Mouse (Mus musculus): ENCODE results near the gene Olfr128.
"Not testable (repeated sequence)": the region's sequence is repeated elsewhere in the genome, so short reads cannot be mapped to it uniquely, and the experiment has no call there.

The Olfr128 gene

DNA sequence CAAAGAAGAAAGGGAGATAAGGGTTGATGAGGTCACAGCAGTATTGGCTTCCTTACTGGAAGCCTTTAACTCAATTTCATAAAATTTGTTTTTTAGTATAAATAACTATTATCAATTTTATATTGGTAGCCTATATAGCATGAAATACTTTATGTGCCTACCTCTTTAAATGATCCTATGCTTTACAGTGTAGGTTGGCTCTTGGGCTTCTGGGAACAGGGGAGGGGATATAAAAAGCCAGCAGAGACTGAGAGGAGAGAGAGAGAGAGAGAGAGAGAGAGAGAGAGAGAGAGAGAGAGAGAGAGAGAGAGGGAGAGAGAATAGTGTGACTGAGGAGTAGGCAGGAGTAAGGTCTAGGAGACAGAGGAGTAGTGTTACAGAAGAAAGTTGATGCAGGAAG lies at the start of gene Olfr128:
Olfr128 (plus strand) TSS at position 301 of the 400 bp plus-strand sequence.
- no peak for DNase-seq

DNA sequence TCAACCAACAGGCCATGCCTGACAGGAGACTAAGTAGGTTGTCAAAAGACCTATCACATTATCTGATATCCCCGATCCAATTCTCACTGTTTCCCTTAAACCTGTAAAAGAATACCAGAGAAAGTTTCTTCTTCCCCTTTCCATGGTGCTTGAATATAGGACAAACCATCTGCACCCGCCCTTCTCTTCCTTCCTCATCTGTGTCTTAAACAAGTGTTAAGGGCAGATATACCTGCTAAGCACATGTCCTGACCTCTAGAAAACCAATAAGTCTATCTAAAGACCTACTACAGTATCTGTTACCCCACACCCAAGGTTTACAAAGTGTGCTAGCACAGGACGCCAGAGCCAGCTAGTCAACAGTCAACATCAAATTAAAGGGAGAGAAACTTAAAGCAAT lies 46.5 kb upstream of the Olfr128 start:
- no peak for DNase-seq

DNA sequence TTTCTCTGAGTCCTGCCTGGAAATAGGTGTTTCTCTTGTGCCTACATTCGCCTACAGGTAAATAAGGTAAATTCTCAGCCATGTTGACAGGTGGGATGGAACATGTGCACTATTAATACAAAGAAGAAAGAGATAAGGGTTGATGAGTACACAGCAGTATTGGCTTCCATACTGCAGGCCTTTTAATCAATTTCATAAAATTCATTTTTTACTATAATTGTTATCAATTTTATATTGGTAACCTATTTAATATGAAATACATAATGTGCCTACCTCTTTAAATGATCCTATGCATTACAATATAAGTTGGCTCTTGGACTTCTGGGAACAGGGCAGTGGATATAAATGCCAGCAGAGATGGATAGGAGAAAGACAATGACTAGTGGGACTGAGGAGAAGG lies 20.2 kb upstream of the Olfr128 start, which contains the start of gene Olfr127:
Olfr127 (plus strand) TSS at position 301 of the 400 bp plus-strand sequence.
- DNase-seq: no peak

DNA sequence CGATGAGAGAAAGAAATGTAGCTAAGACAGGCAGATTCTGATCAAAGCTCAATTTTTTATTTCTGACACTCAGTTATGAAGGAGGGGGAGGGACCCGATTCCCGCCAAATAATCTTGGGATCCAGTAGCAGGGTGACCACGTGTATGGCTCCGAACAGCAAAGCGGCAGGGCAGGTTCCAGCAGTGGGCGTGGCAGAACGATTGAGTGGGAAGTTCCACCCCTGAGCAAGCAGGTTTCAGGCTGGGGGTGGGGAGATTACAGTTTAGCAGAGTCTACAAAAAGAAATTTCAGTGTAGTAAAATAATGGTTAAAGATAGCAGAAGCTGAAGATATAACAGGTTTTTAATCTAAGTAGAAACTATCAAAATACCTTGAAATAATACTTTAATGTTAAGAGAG lies 13.5 kb upstream of the Olfr128 start:
- not testable (repeated sequence) for DNase-seq

DNA sequence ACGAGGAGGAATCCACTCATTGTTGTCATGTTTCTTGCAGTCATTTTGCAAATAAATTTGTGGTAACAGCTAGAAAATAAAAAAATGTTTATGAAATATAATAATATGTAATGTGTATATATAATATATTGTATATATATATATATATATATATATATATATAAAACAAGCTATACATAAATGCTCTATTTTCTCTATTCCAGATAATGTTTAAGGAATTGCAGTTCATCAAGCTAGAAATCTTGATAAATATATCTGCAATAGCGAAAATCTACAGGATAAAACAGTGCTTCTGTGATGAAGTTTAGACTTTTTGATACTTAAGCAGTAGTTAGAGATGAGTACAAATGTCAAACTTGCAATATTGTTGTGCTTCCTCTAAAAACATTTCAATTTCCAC lies 32.6 kb downstream of the Olfr128 start, which contains the start of gene Olfr761:
Olfr761 (minus strand) TSS at position 101 of the 400 bp plus-strand sequence.
- no peak for DNase-seq

DNA sequence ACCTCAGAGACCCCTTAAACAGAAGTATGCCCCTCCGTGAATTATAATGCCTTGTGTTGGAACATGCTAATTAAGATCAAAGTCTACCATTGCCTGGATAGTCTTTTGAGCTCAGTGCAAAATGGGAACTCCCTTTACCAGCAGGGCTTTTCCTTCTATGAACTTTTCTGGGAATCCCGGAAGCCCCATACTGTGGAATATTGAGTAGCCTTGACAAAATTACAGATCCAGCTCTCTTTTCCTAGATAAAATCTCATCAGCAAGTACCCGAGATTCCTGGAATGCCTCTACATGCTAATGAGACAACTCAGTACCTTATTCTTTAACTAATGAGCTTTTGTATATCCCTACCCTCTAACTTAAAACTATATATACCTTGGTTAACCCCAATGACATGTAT lies 53.2 kb downstream of the Olfr128 start:
- no peak for DNase-seq

Data from right cerebral cortex, postnatal 4 days (tissue).